Mouse (Mus musculus): ENCODE data around the gene Aven. TPM values are rescaled to one million over a fixed set of nuclear protein-coding genes. Genes with fewer than 3 reads are reported as not detected.

Gene Aven
- polyA plus RNA-seq, 1 experiment from 2014 or later, result 13.3 TPM

DNA sequence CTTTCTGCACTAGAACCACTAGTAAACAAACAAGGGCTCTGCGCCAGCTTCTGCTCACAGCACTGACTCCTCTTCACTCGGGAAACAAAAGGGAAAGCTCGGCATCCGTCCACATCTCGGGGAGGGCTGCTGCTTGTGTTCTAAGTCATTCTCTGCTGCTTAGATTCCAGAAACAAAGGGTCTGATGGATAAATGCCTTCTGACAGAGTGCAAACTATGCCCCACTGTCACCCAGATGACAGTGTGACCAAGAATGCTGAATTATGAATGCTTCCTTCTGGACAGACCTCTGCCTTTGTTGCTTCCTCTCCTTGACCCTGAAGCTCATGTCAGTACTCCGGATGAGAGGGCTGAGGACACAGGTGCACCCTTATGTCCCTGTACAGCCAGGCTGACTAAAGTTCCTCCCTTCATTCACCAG, 98.7 kb downstream of the Aven start:
- no peak for ATAC-seq
- no peak for TF ChIP-seq CTCF (IDR thresholded peaks at IDR 0.05)
- H3K27me3 ChIP-seq, result no peaks in the 10 kb centered on the region
- ChIA-PET POLR2A (no interaction called here), CTCF (interaction anchor here (1.3 kb wide), 1 partner anchor 15 kb away, joined by 3 read pairs; no protein-coding TSS in a partner anchor)
- in situ Hi-C loops (cut with MboI; ENCODE audit: low pct_unique_long_range_greater_than_20kb), result no loop called here
- no peak for DNase-seq (ENCODE audit: low read depth, low spot score)

DNA sequence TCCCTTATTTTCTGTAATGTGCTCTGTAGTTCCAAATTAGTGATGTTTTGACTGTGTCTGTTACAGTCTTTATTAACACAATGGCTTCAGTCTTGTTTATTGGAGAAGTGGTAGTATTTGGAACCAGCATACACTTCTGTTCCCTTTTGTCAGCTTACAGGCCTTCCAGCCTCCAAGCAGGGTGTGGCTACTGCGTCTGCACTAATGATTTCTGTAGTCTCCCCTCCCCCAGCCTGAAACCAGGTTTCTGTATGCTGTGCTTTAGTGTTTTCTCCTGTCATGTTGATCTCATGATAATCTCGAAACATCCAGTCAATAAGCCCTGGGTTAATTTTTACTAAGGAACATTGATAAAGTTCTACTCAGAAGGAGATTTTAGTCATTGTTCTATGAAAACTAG, 100.6 kb downstream of the Aven start:
- TF ChIP-seq CTCF (IDR thresholded peaks at IDR 0.05), result no peak
- no peaks in the 10 kb centered on the region for H3K27me3 ChIP-seq
- ATAC-seq, result no peak
- POLR2A ChIA-PET, result no interaction called here
- CTCF ChIA-PET, result no interaction called here
- DNase-seq (ENCODE audit: low read depth, low spot score), result no peak
- in situ Hi-C loops (cut with MboI; ENCODE audit: low pct_unique_long_range_greater_than_20kb), result no loop called here

DNA sequence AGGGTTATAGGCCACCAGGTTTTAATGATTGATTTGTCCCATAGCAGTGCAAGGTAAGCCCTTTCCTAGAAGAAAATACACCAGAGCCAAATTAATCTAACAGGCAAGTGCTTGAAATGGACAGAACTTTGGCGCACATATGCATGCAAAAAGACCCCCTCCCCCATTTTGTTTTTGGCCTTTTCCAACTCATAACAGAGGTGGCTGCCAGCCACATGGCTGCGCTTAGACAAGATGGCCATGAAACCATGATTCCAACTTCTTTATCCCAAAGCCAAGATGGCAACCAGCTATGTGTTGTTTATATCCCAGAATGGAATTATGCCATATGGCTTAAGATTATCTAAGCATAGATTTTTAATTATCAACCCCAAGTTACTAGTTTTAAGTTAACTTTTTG, 101.0 kb downstream of the Aven start:
- ATAC-seq (no peak), DNase-seq (ENCODE audit: low read depth, low spot score) (no peak)
- in situ Hi-C loops (cut with MboI; ENCODE audit: low pct_unique_long_range_greater_than_20kb), result no loop called here
- ChIA-PET CTCF (no interaction called here), POLR2A (no interaction called here)
- no peaks in the 10 kb centered on the region for H3K27me3 ChIP-seq
- TF ChIP-seq CTCF (IDR thresholded peaks at IDR 0.05), result no peak

DNA sequence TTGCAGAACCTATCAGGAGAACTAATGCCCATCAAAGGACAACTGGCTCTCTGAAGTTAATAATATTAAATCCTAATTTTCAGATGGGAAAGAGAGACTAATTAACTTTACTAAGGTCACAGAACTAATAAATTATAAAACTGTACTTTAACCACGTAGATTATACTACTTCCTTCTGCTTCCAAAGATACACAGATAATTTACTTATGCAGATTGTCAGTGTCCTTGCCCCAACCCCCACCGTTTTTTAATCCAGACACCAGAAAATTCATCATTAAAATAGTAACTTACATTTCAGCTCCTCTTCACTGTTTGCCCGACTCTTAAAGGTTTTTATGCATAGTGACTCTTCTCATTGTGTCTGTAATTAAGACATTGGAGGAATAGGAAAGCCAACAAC, 103.0 kb downstream of the Aven start:
- CTCF ChIA-PET, result no interaction called here
- TF ChIP-seq CTCF (IDR thresholded peaks at IDR 0.05), result no peak
- DNase-seq (ENCODE audit: low read depth, low spot score), result no peak
- no peaks in the 10 kb centered on the region for H3K27me3 ChIP-seq
- in situ Hi-C loops (cut with MboI; ENCODE audit: low pct_unique_long_range_greater_than_20kb), result no loop called here
- POLR2A ChIA-PET, result interaction anchor here (0.7 kb wide), 1 partner anchor 13 kb away, joined by 3 read pairs; no protein-coding TSS in a partner anchor
- no peak for ATAC-seq

DNA sequence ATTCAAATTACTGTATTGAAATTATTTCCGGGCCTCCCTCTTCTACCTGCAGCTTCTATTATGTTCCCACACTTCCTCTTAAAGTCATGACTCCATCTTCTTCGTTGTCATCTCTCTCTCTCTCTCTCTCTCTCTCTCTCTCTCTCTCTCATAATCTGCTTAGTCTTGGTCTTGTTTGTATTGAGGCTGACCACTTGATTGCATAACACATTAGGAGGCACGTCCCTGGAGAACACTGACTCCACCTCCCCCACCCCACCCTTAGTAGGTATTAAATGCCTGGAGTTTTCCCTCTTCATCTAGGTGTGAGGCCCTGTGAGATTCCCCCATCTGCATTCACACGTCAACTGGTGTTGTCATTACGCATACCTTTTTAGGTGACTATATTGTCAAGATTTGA, 103.7 kb downstream of the Aven start:
- DNase-seq (ENCODE audit: low read depth, low spot score) (no peak), ATAC-seq (no peak)
- ChIA-PET CTCF (no interaction called here), POLR2A (interaction anchor here (0.7 kb wide), 1 partner anchor 12 kb away, joined by 3 read pairs; no protein-coding TSS in a partner anchor)
- H3K27me3 ChIP-seq, result no peaks in the 10 kb centered on the region
- in situ Hi-C loops (cut with MboI; ENCODE audit: low pct_unique_long_range_greater_than_20kb), result no loop called here
- no peak for TF ChIP-seq CTCF (IDR thresholded peaks at IDR 0.05)

DNA sequence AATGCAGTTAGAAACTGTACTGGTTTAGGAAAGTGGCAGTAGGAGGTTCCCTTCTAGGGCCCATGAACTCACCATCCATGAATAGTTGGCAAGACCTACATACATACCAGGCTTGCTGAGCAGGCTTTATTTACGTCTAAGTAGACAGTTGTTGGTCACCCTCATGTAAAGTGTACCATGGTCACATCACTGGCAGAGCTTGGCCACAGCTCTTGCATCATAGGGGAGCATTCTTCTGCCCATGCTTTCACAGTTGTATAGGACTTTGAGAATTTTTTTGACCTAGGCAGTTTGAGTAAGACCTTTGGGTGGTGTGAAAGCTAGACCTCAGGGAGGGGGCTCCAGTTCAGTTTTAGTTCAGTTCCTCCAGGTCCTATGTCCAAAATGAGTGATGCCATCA, 104.3 kb downstream of the Aven start:
- CTCF ChIA-PET, result no interaction called here
- POLR2A ChIA-PET, result no interaction called here
- TF ChIP-seq CTCF (IDR thresholded peaks at IDR 0.05), result no peak

DNA sequence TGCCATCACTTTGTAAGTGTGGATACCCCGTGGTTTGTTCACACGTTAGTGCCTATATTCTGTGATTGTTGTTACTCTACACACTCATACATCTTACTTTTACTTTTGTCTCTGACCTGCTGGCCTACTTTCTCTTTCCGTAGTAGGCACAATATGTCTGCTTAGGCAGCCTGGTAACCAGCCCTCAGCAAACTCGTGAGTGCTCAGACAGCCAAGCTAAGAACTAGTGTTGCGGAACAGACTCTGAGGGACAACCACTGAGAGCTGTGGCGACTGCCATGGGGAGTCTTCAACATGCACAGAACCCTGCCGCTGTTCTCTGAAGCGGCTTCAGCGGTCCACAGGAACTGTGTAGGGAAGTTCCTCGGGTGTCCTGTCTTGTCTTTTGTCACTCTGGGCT, 107.5 kb downstream of the Aven start:
- H3K27me3 ChIP-seq, result no peaks in the 10 kb centered on the region
- DNase-seq (ENCODE audit: low read depth, low spot score) (no peak), ATAC-seq (no peak)
- CTCF ChIA-PET, result no interaction called here
- POLR2A ChIA-PET, result no interaction called here
- TF ChIP-seq CTCF (IDR thresholded peaks at IDR 0.05), result no peak
- in situ Hi-C loops (cut with MboI; ENCODE audit: low pct_unique_long_range_greater_than_20kb), result no loop called here

More for the DNA sequence above, 104.3 kb downstream of the Aven start:
- no peaks in the 10 kb centered on the region for H3K27me3 ChIP-seq
- in situ Hi-C loops (cut with MboI; ENCODE audit: low pct_unique_long_range_greater_than_20kb), result no loop called here
- DNase-seq (ENCODE audit: low read depth, low spot score), result no peak
- ATAC-seq, result no peak

DNA sequence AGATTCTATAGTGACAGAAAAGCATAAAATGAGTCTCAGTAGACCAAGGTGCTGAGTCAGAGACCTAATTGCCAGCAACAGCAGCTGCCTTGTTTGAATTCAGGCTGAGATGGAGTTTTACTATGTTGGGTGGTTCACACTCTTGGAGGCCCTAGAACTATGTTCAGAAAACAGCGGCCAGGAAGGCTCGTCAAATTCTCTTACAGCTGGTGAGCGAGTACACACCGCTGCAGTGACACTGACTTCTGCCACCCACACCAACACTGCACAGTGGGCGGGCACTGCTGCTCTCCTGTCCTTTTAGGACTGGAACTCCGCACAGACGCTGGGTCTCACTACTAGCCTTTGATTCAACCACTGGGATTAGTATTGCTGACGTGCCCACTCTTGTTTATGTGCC, 109.7 kb downstream of the Aven start:
- no peak for TF ChIP-seq CTCF (IDR thresholded peaks at IDR 0.05)
- in situ Hi-C loops (cut with MboI; ENCODE audit: low pct_unique_long_range_greater_than_20kb), result no loop called here
- DNase-seq (ENCODE audit: low read depth, low spot score) (no peak), ATAC-seq (no peak)
- ChIA-PET POLR2A (no interaction called here), CTCF (no interaction called here)
- H3K27me3 ChIP-seq, result no peaks in the 10 kb centered on the region

DNA sequence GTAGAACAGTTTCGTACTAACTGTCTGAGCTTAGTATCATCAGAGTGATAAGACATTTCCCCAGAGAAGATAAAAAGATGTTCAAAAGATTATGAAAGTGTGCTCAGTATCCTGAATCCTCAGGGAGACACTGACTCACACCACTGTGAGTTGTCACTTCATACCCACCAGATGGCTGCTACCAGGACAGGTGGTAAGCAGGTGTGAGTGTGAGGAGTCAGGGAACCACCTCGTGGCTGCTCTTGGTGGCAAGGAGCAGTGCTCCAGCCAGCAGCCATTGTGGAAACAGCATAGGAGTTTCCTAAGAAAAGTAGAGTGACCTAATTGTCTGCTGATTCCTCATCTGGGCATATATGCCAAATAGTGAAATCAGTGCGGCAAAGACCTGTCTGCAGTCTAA, 113.8 kb downstream of the Aven start:
- no peak for TF ChIP-seq CTCF (IDR thresholded peaks at IDR 0.05)
- ATAC-seq, result no peak
- in situ Hi-C loops (cut with MboI; ENCODE audit: low pct_unique_long_range_greater_than_20kb), result no loop called here
- H3K27me3 ChIP-seq, result no peaks in the 10 kb centered on the region
- ChIA-PET POLR2A (no interaction called here), CTCF (interaction anchor here (0.9 kb wide), 1 partner anchor 100 kb away, joined by 3 read pairs; no protein-coding TSS in a partner anchor)
- no peak for DNase-seq (ENCODE audit: low read depth, low spot score)

DNA sequence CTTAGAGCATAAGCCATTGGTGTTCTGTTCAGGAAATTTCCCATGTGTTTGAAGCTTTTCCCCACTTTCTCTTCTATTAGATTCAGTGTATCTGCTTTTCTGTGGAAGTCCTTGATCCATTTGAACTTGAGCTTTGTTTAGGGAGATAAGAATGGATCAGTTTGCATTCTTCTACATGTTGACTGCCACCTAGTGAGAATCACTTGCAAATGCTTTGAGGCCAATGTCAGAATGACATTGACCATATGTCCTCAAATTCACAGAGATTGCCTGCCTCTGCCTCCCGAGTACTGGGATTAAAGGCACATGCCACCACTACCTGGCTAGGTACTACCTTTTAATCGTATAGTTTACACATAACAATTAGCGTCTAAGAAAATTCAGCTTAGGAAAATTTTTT, 119.9 kb downstream of the Aven start:
- DNase-seq (ENCODE audit: low read depth, low spot score) (no peak), ATAC-seq (no peak)
- TF ChIP-seq CTCF (IDR thresholded peaks at IDR 0.05), result no peak
- CTCF ChIA-PET, result interaction anchor here (1.1 kb wide), 1 partner anchor 12 kb away, joined by 3 read pairs; no protein-coding TSS in a partner anchor
- H3K27me3 ChIP-seq, result no peaks in the 10 kb centered on the region
- POLR2A ChIA-PET, result no interaction called here
- in situ Hi-C loops (cut with MboI; ENCODE audit: low pct_unique_long_range_greater_than_20kb), result no loop called here

DNA sequence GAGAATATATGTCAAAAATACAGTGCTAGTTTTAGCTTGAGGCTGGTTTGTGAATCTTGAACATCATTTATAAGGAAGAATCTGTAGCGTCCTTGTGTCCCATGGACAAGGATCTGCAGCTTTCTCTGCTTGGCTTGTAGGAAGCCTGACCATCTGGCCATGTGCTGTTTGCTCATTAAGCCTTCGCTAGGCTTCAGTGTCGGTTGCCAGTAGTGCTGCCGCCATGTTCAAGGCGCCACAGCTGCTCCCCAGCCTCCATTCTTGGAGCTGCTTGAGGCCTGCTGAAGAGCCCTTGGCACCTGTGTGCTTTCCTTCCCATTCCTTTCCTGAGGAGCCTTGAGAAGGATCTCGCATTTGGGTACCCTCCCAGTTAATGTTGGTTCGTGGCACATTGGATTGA, 121.6 kb downstream of the Aven start:
- no peak for TF ChIP-seq CTCF (IDR thresholded peaks at IDR 0.05)
- ChIA-PET CTCF (interaction anchor here (0.8 kb wide), 1 partner anchor 113 kb away, joined by 3 read pairs; no protein-coding TSS in a partner anchor), POLR2A (no interaction called here)
- H3K27me3 ChIP-seq, result no peaks in the 10 kb centered on the region
- ATAC-seq (no peak), DNase-seq (ENCODE audit: low read depth, low spot score) (no peak)
- in situ Hi-C loops (cut with MboI; ENCODE audit: low pct_unique_long_range_greater_than_20kb), result no loop called here

DNA sequence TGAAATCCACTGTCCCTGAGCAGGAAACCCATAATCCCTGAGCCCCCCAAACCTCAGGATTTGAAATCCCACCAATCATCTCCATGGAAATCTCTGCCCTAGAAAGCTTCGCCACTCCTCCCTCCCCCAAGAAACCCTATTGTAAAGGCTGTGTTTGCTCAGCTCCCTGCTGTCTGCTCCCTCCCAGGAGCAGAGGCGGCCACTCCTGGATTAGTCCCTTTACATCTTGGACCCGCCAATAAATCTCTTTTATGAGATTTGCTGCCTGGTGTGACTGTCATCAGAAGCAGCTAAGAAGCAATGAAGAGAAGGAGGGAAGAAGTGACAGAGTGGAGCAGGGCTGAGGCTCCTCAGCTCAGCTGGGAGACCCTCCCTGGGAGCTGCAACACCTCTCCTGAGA, 124.4 kb downstream of the Aven start:
- no peaks in the 10 kb centered on the region for H3K27me3 ChIP-seq
- ATAC-seq (no peak), DNase-seq (ENCODE audit: low read depth, low spot score) (no peak)
- POLR2A ChIA-PET, result no interaction called here
- CTCF ChIA-PET, result no interaction called here
- no peak for TF ChIP-seq CTCF (IDR thresholded peaks at IDR 0.05)
- in situ Hi-C loops (cut with MboI; ENCODE audit: low pct_unique_long_range_greater_than_20kb), result no loop called here

All from Patski (cell line).